Mouse (Mus musculus) layer of hippocampus, postnatal 36 days (tissue): ENCODE measurements around the gene Pdcd11. TPM values are rescaled to one million over a fixed set of nuclear protein-coding genes. Genes with fewer than 3 reads are reported as not detected.

Experiments used
- DNase-seq, 2 experiments: peaks; one replicate each; pipeline ENCODE4 v3.0.0; 2022
- total RNA-seq, 2 experiments: library from RNA; stranded (reverse); gene quantifications; 2 replicates each; pipeline ENCODE4 v1.2.3; 2021

Gene Pdcd11
- total RNA-seq, 2 experiments from 2014 or later = 17.4 to 18.9 TPM

GRCm38 (mm10) chr19:47168793-47169412 lies 78.3 kb downstream of the Pdcd11 start:
- peak; percentile 82 to 83 for DNase-seq

- DNase-seq = no peak
Measured at GRCm38 (mm10) chr19:47174515-47174914, 83.9 kb downstream of the Pdcd11 start.

- DNase-seq = no peak
Measured at GRCm38 (mm10) chr19:47175472-47175871, 84.9 kb downstream of the Pdcd11 start.

- DNase-seq = no peak
Measured at GRCm38 (mm10) chr19:47176916-47177505, 86.4 kb downstream of the Pdcd11 start.

GRCm38 (mm10) chr19:47178001-47178400 lies 87.4 kb downstream of the Pdcd11 start:
- no peak for DNase-seq

DNA sequence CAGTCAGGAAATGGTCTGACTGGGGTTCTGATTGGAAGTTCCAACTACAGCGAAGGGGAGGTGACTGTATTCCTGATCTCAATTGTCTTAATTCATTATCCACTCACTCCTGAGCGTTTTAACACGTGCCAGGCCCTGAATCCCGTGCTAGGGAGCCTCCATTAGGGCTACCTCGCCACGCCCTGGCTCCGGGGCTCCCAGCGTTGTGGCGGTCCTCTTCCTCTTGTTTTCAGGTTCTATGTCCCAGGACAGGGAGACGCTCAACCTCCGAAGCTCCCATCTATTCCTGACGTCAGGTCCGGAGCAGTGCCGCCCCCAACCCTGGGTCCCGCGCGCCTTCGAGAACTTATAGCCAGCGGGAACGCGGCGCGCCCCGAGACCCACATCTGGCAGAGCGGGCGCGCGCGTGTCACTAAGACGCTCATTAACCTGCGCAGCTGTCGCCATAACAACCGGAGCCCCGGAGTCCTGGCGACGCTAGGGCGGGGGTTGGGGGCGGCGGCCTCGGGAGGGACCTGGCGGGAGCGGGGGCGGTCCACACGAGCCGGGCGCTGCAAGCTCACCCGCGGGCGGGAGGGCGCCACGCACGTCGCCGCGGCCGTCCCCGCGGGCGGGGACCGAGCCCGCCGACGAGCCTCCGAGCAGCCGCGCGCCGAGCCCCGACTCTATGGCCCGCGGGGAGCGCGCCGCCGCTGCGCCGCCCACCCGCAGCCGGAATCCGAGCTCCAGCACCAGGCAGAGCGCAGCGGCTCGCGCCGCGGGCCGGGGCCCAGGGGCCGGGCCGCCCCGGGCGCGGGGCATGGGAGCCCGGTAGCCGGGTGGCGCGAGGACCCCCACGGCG lies 88.1 kb downstream of the Pdcd11 start, which contains the start of gene Neurl1a:
Gene Neurl1a, plus strand, starts transcription at position 390 of the 841 bp plus-strand sequence.
- peak; percentile 57 to 60 for DNase-seq

- peak; percentile 43 to 49 for DNase-seq
Measured at GRCm38 (mm10) chr19:47179272-47179809, 88.8 kb downstream of the Pdcd11 start.

- no peak for DNase-seq
Measured at GRCm38 (mm10) chr19:47180011-47180410, 89.4 kb downstream of the Pdcd11 start.

Other genes with a start within 250 kb of the Pdcd11 start
- gene Ina, start 76.1 kb upstream of the Pdcd11 start, total RNA-seq = 100 to 1,000 TPM; 183 to 189 TPM
- 10 to 100 TPM; 69.8 to 84.2 TPM for gene Nt5c2, start 75.6 kb upstream of the Pdcd11 start, total RNA-seq
- gene Pcgf6, start 39.9 kb upstream of the Pdcd11 start, total RNA-seq = 10 to 100 TPM; 21.3 to 24.6 TPM
- 1 to 10 TPM; 5.6 to 6.5 TPM for gene Taf5, start 23.0 kb upstream of the Pdcd11 start, total RNA-seq
- gene Usmg5, start 121 bp upstream of the Pdcd11 start, total RNA-seq = 100 to 1,000 TPM; 819 to 918 TPM
- gene Calhm2, start 47.5 kb downstream of the Pdcd11 start, total RNA-seq = 1 to 10 TPM; 4.0 to 4.2 TPM
- gene Calhm1, start 53.5 kb downstream of the Pdcd11 start, total RNA-seq = not detected
- gene Calhm3, start 67.0 kb downstream of the Pdcd11 start, total RNA-seq = not detected
- 100 to 1,000 TPM; 174 to 190 TPM for gene Neurl1a, start 88.1 kb downstream of the Pdcd11 start, total RNA-seq